Mouse (Mus musculus) lung, embryonic 14.5 days (tissue): Measurements from ENCODE around the gene Gfpt1. TPM values are rescaled to one million over a fixed set of nuclear protein-coding genes. Genes with fewer than 3 reads are reported as not detected.

Experiments
- ATAC-seq: fragments of 200-750 bp; cut with Nextera tagmentation; 2 replicates; pipeline ENCODE4 v1.8.0; 2017; ENCODE audit warnings: mild to moderate bottlenecking, moderate TSS enrichment, moderate library complexity; ENCODE audit not compliant: insufficient read depth
- DNase-seq: peaks from one replicate; pipeline ENCODE4 v3.0.0-alpha.2; 2015
- H3K27ac ChIP-seq: fragments of 300-500 bp; sonication (generic); 2 replicates; pipeline ENCODE4 v1.5.1; 2014; ENCODE audit warnings: low read depth, mild to moderate bottlenecking, moderate library complexity
- H3K27me3 ChIP-seq: fragments of 300-500 bp; sonication (generic); 2 replicates; pipeline ENCODE4 v1.6.1; 2014; ENCODE audit warnings: low read length, control low read depth; ENCODE audit not compliant: insufficient read depth
- H3K36me3 ChIP-seq: fragments of 300-500 bp; sonication (generic); 2 replicates; pipeline ENCODE4 v1.6.1; 2014; ENCODE audit warnings: control low read depth; ENCODE audit not compliant: insufficient read depth
- H3K4me1 ChIP-seq: fragments of 300-500 bp; sonication (generic); 2 replicates; pipeline ENCODE4 v1.6.1; 2014; ENCODE audit warnings: antibody characterized with exemption, control low read depth; ENCODE audit not compliant: insufficient read depth
- H3K4me2 ChIP-seq: fragments of 300-500 bp; sonication (generic); 2 replicates; pipeline ENCODE4 v1.6.1; 2014; ENCODE audit warnings: mild to moderate bottlenecking
- H3K4me3 ChIP-seq: fragments of 300-500 bp; sonication (generic); 2 replicates; pipeline ENCODE4 v1.5.1; 2014; ENCODE audit warnings: low read depth, low read length
- H3K9ac ChIP-seq: fragments of 300-500 bp; sonication (generic); 2 replicates; pipeline ENCODE4 v1.6.1; 2014
- H3K9me3 ChIP-seq: fragments of 300-500 bp; sonication (generic); 2 replicates; pipeline ENCODE4 v1.6.1; 2016; ENCODE audit warnings: low read depth, low read length, control low read depth
- CTCF ChIP-seq: IDR thresholded peaks from 2 replicates; pipeline ENCODE4 v1.5.1; 2016; ENCODE audit warnings: antibody characterized with exemption, low read depth
- WGBS: fragments of 180-500 bp; shearing (Covaris S2); extraction: QIAGEN DNeasy Blood & Tissue Kit; methylation state at CpG from one replicate; pipeline ENCODE4 v1.1.7; 2014; 5-methylcytosine and 5-hydroxymethylcytosine counted together
- polyA plus RNA-seq: library from polyadenylated mRNA; unstranded; fragments of >200 nt; fragmentation: Nextera tagmentation; extraction: Ambion mirVana; gene quantifications from 2 replicates; pipeline ENCODE4 v1.2.1, GENCODE M21; 2014

Gene Gfpt1
- polyA plus RNA-seq, 1 experiment from 2014 or later = 22.1 TPM

GRCm38 (mm10) chr6:87005577-87005976, 37.1 kb upstream of the Gfpt1 start:
- H3K4me2 ChIP-seq = no peak overlapping the region
- no peaks in the 10 kb centered on the region for H3K9me3 ChIP-seq
- H3K27me3 ChIP-seq = no peaks in the 10 kb centered on the region
- ATAC-seq (no peak), DNase-seq (no peak)
- TF ChIP-seq CTCF = no peak
- H3K36me3 ChIP-seq = no peaks in the 10 kb centered on the region
- no peak overlapping the region for H3K4me3 ChIP-seq
- no peak overlapping the region for H3K27ac ChIP-seq
- H3K4me1 ChIP-seq = no peaks in the 10 kb centered on the region
- no peak overlapping the region for H3K9ac ChIP-seq

DNA sequence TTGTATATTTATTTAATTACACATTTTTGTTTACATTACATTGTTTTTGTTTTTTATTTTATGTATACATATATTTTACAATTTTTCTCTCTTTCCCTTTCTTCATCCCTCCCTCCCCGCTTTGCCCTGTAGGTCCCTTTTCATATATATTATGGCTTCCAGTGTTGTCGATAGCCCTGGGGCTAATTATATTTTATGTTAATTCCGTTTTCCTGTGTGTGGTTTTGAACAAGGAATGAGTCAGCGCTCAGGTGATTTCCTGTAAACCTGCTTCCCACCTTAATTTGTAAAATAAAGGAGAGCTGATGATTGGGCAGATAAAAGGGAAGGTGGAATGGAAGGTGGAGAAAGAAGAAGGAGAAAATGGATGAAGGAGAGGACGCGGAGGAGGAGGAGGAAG, 33.8 kb upstream of the Gfpt1 start, which contains the start of gene Nfu1:
Nfu1 (plus strand) TSS at position 350 of the 400 bp plus-strand sequence.
- TF ChIP-seq CTCF = no peak
- H3K4me3 ChIP-seq = peak within 1 kb of the TSS; percentile 87
- H3K27me3 ChIP-seq = no peaks in the 10 kb centered on the region
- H3K36me3 ChIP-seq = peaks cover 12% of the 10 kb centered on the region
- peak within 1 kb of the TSS; percentile 69 for H3K4me2 ChIP-seq
- DNase-seq = no peak
- H3K9ac ChIP-seq = peak within 1 kb of the TSS; percentile 96
- H3K9me3 ChIP-seq = no peaks in the 10 kb centered on the region
- 73% methylated on average over 6 of the region's 6 CpGs for WGBS
- ATAC-seq = no peak
- H3K27ac ChIP-seq = peak within 1 kb of the TSS; percentile 90
- H3K4me1 ChIP-seq = no peaks in the 10 kb centered on the region

DNA sequence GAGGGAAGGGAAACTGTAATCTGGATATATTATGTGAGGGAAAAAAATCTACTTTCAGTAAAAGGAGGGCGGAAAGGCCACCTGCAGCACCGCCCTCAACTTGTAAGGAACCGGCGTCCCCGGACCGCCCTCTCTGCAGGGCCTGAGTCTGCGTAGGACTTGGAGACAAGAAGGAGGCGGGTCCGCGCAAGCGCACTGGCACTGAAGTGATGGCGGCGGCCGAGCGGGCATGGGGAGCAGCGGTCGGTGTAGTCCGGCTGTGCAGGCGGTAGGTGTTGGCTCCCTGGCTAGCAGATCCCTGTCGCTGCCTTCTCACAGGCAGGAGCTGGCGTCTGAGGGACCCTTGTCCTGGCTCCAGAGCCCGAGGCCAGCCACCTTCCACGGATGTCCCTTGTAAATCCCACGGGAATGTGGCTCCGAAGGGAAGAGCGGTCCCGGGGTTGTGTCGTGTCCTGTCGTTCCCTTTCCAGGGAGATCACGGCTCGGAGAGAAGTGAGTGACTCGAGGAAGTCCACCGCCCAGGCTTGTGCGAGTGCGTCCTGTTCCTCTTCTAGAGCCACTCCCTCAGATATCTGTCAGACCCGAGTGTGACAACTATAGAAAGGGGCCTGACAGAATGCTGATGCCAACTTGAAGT, 32.8 kb upstream of the Gfpt1 start:
- H3K36me3 ChIP-seq = peaks cover 16% of the 10 kb centered on the region
- peak overlapping the region; percentile 96 for H3K9ac ChIP-seq
- WGBS = under 1% methylated on average over 36 of the region's 36 CpGs
- no peaks in the 10 kb centered on the region for H3K27me3 ChIP-seq
- H3K4me2 ChIP-seq = peak overlapping the region; percentile 69
- ATAC-seq = peak; percentile 99
- no peak for TF ChIP-seq CTCF
- no peaks in the 10 kb centered on the region for H3K9me3 ChIP-seq
- H3K27ac ChIP-seq = peak overlapping the region; percentile 90
- peak overlapping the region; percentile 87 for H3K4me3 ChIP-seq
- H3K4me1 ChIP-seq = no peaks in the 10 kb centered on the region
- peak; percentile 96 for DNase-seq

DNA sequence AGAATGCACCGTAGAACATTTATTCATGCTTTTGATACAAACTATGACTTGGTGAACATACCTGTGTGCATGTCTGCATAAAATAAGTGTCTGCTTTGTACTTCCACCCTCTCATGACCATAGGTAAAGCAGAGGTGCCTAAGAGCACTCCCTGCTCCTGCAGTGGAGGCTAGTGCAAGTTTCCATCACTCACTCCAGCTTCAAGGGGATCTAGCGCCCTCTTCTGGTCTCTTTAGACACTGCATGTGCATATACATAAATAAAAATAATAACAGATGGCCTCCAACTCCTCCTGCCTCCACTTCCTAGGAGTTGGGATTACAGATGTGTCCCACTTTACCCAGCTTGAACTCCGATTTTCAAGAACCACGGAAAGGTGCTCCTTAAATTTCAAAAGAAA, 25.7 kb upstream of the Gfpt1 start:
- Histone ChIP-seq H3K4me1 (no peaks in the 10 kb centered on the region), H3K4me2 (no peak overlapping the region), H3K36me3 (peaks cover 68% of the 10 kb centered on the region), H3K9ac (no peak overlapping the region), H3K27me3 (no peaks in the 10 kb centered on the region), H3K27ac (no peak overlapping the region), H3K4me3 (no peak overlapping the region), H3K9me3 (no peaks in the 10 kb centered on the region)
- DNase-seq = peak; percentile 74
- 65% methylated on average over 4 of the region's 4 CpGs for WGBS
- TF ChIP-seq CTCF = peak; percentile 66
- ATAC-seq = no peak

GRCm38 (mm10) chr6:87018874-87019273, 23.8 kb upstream of the Gfpt1 start:
- H3K9ac ChIP-seq = no peak overlapping the region
- H3K27ac ChIP-seq = no peak overlapping the region
- no peaks in the 10 kb centered on the region for H3K9me3 ChIP-seq
- no peak for TF ChIP-seq CTCF
- WGBS = 88% methylated on average over 8 of the region's 8 CpGs
- no peak overlapping the region for H3K4me2 ChIP-seq
- H3K36me3 ChIP-seq = peaks cover 72% of the 10 kb centered on the region
- H3K4me1 ChIP-seq = no peaks in the 10 kb centered on the region
- ATAC-seq = no peak
- H3K4me3 ChIP-seq = no peak overlapping the region
- no peaks in the 10 kb centered on the region for H3K27me3 ChIP-seq
- DNase-seq = no peak

DNA sequence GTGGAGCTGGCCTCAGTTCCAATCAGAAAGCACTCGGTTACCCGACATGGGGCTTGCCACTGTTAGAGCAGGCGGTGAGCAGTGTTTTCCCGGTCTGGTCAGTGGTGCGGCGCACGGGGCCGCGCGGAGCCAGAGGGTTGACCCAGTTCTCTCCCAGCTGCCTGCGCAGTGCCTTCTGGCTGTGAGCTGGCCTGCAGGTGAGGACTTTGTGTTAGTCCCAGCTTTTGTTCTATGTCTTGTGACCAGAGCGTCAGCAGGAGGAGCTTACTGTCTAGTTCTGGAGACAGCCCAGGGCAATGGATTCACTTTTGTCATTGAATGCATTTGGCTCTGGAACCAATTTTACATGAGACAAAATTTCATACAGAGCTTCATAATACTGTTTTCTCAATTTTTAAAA, 20.9 kb upstream of the Gfpt1 start:
- H3K9ac ChIP-seq = no peak overlapping the region
- WGBS = 98% methylated on average over 12 of the region's 12 CpGs
- H3K36me3 ChIP-seq = peaks cover 81% of the 10 kb centered on the region
- no peak for TF ChIP-seq CTCF
- H3K9me3 ChIP-seq = no peaks in the 10 kb centered on the region
- H3K4me2 ChIP-seq = no peak overlapping the region
- H3K4me1 ChIP-seq = no peaks in the 10 kb centered on the region
- H3K4me3 ChIP-seq = no peak overlapping the region
- no peak overlapping the region for H3K27ac ChIP-seq
- ATAC-seq (no peak), DNase-seq (no peak)
- no peaks in the 10 kb centered on the region for H3K27me3 ChIP-seq

GRCm38 (mm10) chr6:87026980-87027379, 15.7 kb upstream of the Gfpt1 start:
- Histone ChIP-seq H3K27me3 (no peaks in the 10 kb centered on the region), H3K9me3 (no peaks in the 10 kb centered on the region), H3K4me2 (no peak overlapping the region), H3K4me3 (no peak overlapping the region), H3K36me3 (peaks cover 43% of the 10 kb centered on the region), H3K27ac (no peak overlapping the region), H3K9ac (no peak overlapping the region), H3K4me1 (no peaks in the 10 kb centered on the region)
- ATAC-seq (no peak), DNase-seq (peak; percentile 14)
- WGBS = 68% methylated on average over 7 of the region's 7 CpGs
- TF ChIP-seq CTCF = no peak
